ENCODE assay signal across 8 mouse cellular contexts in the genomic region with DNA sequence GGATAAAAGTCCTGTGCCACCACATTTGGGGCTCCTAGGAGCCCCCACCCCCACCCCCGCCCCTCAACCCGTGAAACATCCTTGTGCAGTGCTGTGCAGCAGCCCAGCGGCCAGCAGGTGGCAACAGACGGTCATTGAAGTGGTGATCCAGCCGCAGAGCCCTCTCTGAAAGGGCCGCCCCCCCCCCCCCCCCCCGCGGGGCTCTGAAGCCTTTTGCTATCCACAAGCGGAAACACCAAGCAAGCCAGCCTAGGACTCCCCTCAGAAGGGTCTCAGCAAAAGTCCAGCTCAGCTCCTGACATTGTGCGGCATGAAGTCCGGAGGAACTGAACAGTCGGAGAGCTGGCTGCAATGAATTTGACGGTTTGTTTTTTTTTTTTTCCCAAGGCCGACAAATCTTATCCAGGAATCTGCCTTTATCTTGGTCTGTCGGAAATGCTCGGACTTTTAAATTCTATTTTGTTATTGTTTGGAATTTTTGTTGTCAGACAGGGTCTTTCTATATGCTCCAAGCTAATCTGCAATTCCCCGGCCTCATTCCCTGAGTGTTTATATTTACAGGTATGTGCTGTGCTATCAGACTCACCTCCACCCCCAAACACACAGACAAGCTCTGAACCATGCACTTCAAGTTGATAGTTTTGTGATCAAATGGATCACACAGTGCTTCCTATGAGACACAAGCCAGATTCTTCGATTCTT. TPM values are rescaled to one million over a fixed set of nuclear protein-coding genes. Genes with fewer than 3 reads are reported as not detected.
A peak's percentile ranks its signal among the peaks of the same experiment; 100 is the strongest.
DNase-seq lines count a peak whose midpoint lies in the region; ATAC-seq and TF ChIP-seq lines count a peak whose summit lies in the region.

No protein-coding gene starts in this region.

- peak; percentile 17 to 93 (median 69); a peak in 5 of 6 replicates for TF ChIP-seq CTCF in MEL (IDR thresholded peaks at IDR 0.05 in 2 of 3, conservative IDR thresholded peaks at IDR 0.05 in 1 of 3; ENCODE audit: control insufficient read depth in 1 of 3, insufficient read depth in 1 of 3, low read depth in 2 of 3, low read length in 3 of 3, poor library complexity in 1 of 3, severe bottlenecking in 1 of 3)

- peak overlapping the region; percentile 64 for H3K9ac ChIP-seq in MEL (ENCODE audit: control insufficient read depth, low read depth, low read length, poor library complexity, severe bottlenecking)
- H3K9ac ChIP-seq in forebrain, embryonic 14.5 days (ENCODE audit: low read length): peak overlapping the region; percentile 53

- H3K4me2 ChIP-seq in forebrain, embryonic 14.5 days (ENCODE audit: low read length): peak overlapping the region; percentile 65

- WGBS in forebrain, embryonic 14.5 days: 4% methylated on average over 16 of the region's 18 CpGs

- no peak overlapping the region for H3K27ac ChIP-seq in MEL (ENCODE audit: control insufficient read depth, low read depth, low read length)
- H3K27ac ChIP-seq in forebrain, embryonic 14.5 days (ENCODE audit: low read depth, low read length): no peak overlapping the region

- peak; percentile 75 for DNase-seq in MEL (ENCODE audit: low read depth, low spot score)
- DNase-seq in forebrain, embryonic 14.5 days (ENCODE audit: low spot score): peak; percentile 87
- peak; percentile 79 to 80 for DNase-seq in heart, postnatal 36 days
- DNase-seq in layer of hippocampus, adult 9-11 months: peak; percentile 80
- peak; percentile 74 for DNase-seq in lung, postnatal 25 days (ENCODE audit: low spot score)
- peak; percentile 90 for DNase-seq in retina, postnatal 1 day
- DNase-seq in urinary bladder, postnatal 36 days (ENCODE audit: low spot score in 2 of 2): peak; percentile 58 to 74

- H3K27me3 ChIP-seq in MEL (ENCODE audit: control insufficient read depth in 1 of 2, insufficient read depth in 2 of 2, low read length in 2 of 2): no peaks in the 10 kb centered on the region
- 0 out of 2 replicates have a peak, but pooled peaks cover 4% of the 10 kb centered on the region for H3K27me3 ChIP-seq in forebrain, embryonic 14.5 days (replicated peaks; ENCODE audit: control insufficient read depth, insufficient read depth, low read length)

- H3K79me2 ChIP-seq in MEL (ENCODE audit: control insufficient read depth, insufficient read depth, low read length, poor library complexity): no peaks in the 10 kb centered on the region

- H3K36me3 ChIP-seq in MEL (ENCODE audit: control insufficient read depth in 1 of 2, insufficient read depth in 2 of 2, low read length in 2 of 2): peaks cover 0 to 9% of the 10 kb centered on the region in 2 experiments; a peak in 2 of 4 replicates
- H3K36me3 ChIP-seq in forebrain, embryonic 14.5 days (ENCODE audit: control insufficient read depth, insufficient read depth, low read length): no peaks in the 10 kb centered on the region

- TF ChIP-seq POLR2A in MEL (IDR thresholded peaks at IDR 0.05; ENCODE audit: control insufficient read depth in 1 of 2, insufficient read depth in 1 of 2, low read depth in 1 of 2, low read length in 2 of 2, poor library complexity in 1 of 2): no peak

- ATAC-seq in cerebellum, adult (ENCODE audit: insufficient number of reproducible peaks, low FRiP score, low TSS enrichment): peak; percentile 43
- ATAC-seq in forebrain, embryonic 14.5 days: peak; percentile 88

- intact Hi-C loops in heart, postnatal 36 days (cut with DNase I): loop anchor here (5.0 to 10.0 kb wide), 5 partner anchors 68 to 1088 kb away; no protein-coding TSS in a partner anchor

- no peaks in the 10 kb centered on the region for H3K9me3 ChIP-seq in MEL (replicated peaks; ENCODE audit: insufficient read depth, low read length)
- H3K9me3 ChIP-seq in forebrain, embryonic 14.5 days (replicated peaks; ENCODE audit: control insufficient read depth, low read length): no peaks in the 10 kb centered on the region

- TF ChIP-seq RAD21 in MEL (IDR thresholded peaks at IDR 0.05; ENCODE audit: low read depth, low read length): peak; percentile 74

- TF ChIP-seq EP300 in MEL (IDR thresholded peaks at IDR 0.05; ENCODE audit: low read depth in 1 of 2, low read length in 2 of 2): no peak

- H3K4me1 ChIP-seq in MEL (ENCODE audit: control insufficient read depth in 1 of 2, insufficient read depth in 2 of 2, low read length in 2 of 2): peaks cover 0 to 16% of the 10 kb centered on the region in 2 experiments; a peak in 2 of 4 replicates
- H3K4me1 ChIP-seq in forebrain, embryonic 14.5 days (ENCODE audit: control insufficient read depth, insufficient read depth, low read length): no peaks in the 10 kb centered on the region; the same call in 1 of the 2 replicates

- peak overlapping the region; percentile 53 to 65 for H3K4me3 ChIP-seq in MEL (ENCODE audit: control insufficient read depth in 1 of 2, insufficient read depth in 1 of 2, low read depth in 2 of 2, low read length in 2 of 2)
- peak overlapping the region; percentile 29 for H3K4me3 ChIP-seq in forebrain, embryonic 14.5 days (ENCODE audit: low read depth, low read length)

TF ChIP-seq in MEL, 35 proteins besides CTCF, POLR2A, EP300 and RAD21:
- TF ChIP-seq TCF12 (IDR thresholded peaks at IDR 0.05; ENCODE audit: low read depth, low read length) (no peak), SMC3 (IDR thresholded peaks at IDR 0.05; ENCODE audit: low read depth, low read length) (peak; percentile 80), MXI1 (IDR thresholded peaks at IDR 0.05; ENCODE audit: low read depth, low read length) (0 out of 2 replicates have a peak, but pooled peaks have one; percentile 16), ZC3H11A (IDR thresholded peaks at IDR 0.05; ENCODE audit: low read depth, low read length) (peak; percentile 73), MAZ (IDR thresholded peaks at IDR 0.05; ENCODE audit: low read depth, low read length) (peak; percentile 88), ZNF384 (IDR thresholded peaks at IDR 0.05; ENCODE audit: low read depth, low read length) (peak; percentile 34; the same call in 1 of the 2 replicates), KAT2A (conservative IDR thresholded peaks at IDR 0.05; ENCODE audit: low read depth, low read length) (no peak), MAFK (IDR thresholded peaks at IDR 0.05; ENCODE audit: borderline replicate concordance, low read depth, low read length) (no peak), MAX (IDR thresholded peaks at IDR 0.05; ENCODE audit: low read length) (no peak)

RNA-seq across cellular contexts. Expression of a gene that starts 4.7 kb away (rescaled TPM):
- total RNA-seq in MEL (2012; rRNA removed): 0.12 and 0.29 TPM in 2 replicates
- polyA plus RNA-seq in MEL (2012; ENCODE audit: insufficient read depth in 1 of 2, insufficient read length in 2 of 2, low read depth in 1 of 2, low replicate concordance in 2 of 2, missing spikeins in 1 of 2): not detected
- polyA plus RNA-seq in forebrain, embryonic 14.5 days (2014; fragmentation: Nextera tagmentation; extraction: Ambion mirVana): 0.05 and 0.09 TPM in 2 replicates
- total RNA-seq in heart, postnatal 36 days (2021): not detected

RNA-seq across cellular contexts. Expression of a gene that starts 55.3 kb away (rescaled TPM):
- 5.2 and 7.8 TPM in 2 replicates for total RNA-seq in MEL (2012; rRNA removed)
- 10 to 100 TPM; 27.1 to 83.9 TPM for polyA plus RNA-seq in MEL (2012; ENCODE audit: insufficient read depth in 1 of 2, insufficient read length in 2 of 2, low read depth in 1 of 2, low replicate concordance in 2 of 2, missing spikeins in 1 of 2)
- polyA plus RNA-seq in forebrain, embryonic 14.5 days (2014; fragmentation: Nextera tagmentation; extraction: Ambion mirVana): 2.5 and 2.8 TPM in 2 replicates
- 10 to 100 TPM; 15.4 to 15.5 TPM for total RNA-seq in heart, postnatal 36 days (2021)
